Mouse (Mus musculus) megakaryocyte, embryonic 14.5 days (primary cell): ENCODE results near the gene Snap23. TPM values are rescaled to one million over a fixed set of nuclear protein-coding genes. Genes with fewer than 3 reads are reported as not detected.

ENCODE experiments used
- H3K27me3 ChIP-seq: replicated peaks from 2 replicates; pipeline ENCODE3; 2012; ENCODE audit warnings: inconsistent platforms
- H3K36me3 ChIP-seq: replicated peaks from 2 replicates; pipeline ENCODE3; 2012; ENCODE audit warnings: low read length, inconsistent platforms, mixed read lengths
- H3K4me1 ChIP-seq: 2 replicates; pipeline ENCODE4 v1.6.1; 2012; ENCODE audit warnings: inconsistent platforms
- H3K4me3 ChIP-seq: replicated peaks from 2 replicates; pipeline ENCODE3; 2012; ENCODE audit warnings: moderate library complexity, mild to moderate bottlenecking, inconsistent platforms
- H3K9me3 ChIP-seq: 2 replicates; pipeline ENCODE4 v1.6.1; 2012; ENCODE audit warnings: inconsistent platforms
- FLI1 ChIP-seq: IDR thresholded peaks from 2 replicates; pipeline ENCODE4 v1.6.1; 2012; ENCODE audit warnings: low read length, inconsistent platforms, mixed read lengths
- GATA1 ChIP-seq: IDR thresholded peaks from 3 replicates; pipeline ENCODE4 v1.6.1; 2012; ENCODE audit warnings: mixed read lengths, low read length, inconsistent platforms, borderline replicate concordance
- polyA plus RNA-seq: library from polyadenylated mRNA; stranded (reverse); fragments of >175 nt; gene quantifications from 2 replicates; pipeline ENCODE4 v1.2.3, GENCODE M21; 2012; ENCODE audit warnings: low replicate concordance; ENCODE audit not compliant: insufficient read depth

Gene Snap23
- polyA plus RNA-seq, 1 experiment, result 18.1 TPM

GRCm38 (mm10) chr2:120619538-120619937 lies 52.1 kb downstream of the Snap23 start:
- TF ChIP-seq FLI1, result no peak
- TF ChIP-seq GATA1, result no peak
- peaks cover 58% of the 10 kb centered on the region for H3K36me3 ChIP-seq

GRCm38 (mm10) chr2:120622920-120623319 lies 55.4 kb downstream of the Snap23 start:
- H3K36me3 ChIP-seq, result peaks cover 28% of the 10 kb centered on the region
- no peak overlapping the region for H3K4me3 ChIP-seq
- no peaks in the 10 kb centered on the region for H3K9me3 ChIP-seq
- TF ChIP-seq FLI1 (no peak), GATA1 (no peak)
- H3K4me1 ChIP-seq, result peaks cover 24% of the 10 kb centered on the region
- no peaks in the 10 kb centered on the region for H3K27me3 ChIP-seq

More at GRCm38 (mm10) chr2:120619538-120619937, 52.1 kb downstream of the Snap23 start:
- no peaks in the 10 kb centered on the region for H3K27me3 ChIP-seq
- no peaks in the 10 kb centered on the region for H3K9me3 ChIP-seq
- no peak overlapping the region for H3K4me3 ChIP-seq
- H3K4me1 ChIP-seq, result peaks cover 9% of the 10 kb centered on the region; the same call in 1 of the 2 replicates

- TF ChIP-seq GATA1, result no peak
- TF ChIP-seq FLI1, result no peak
- Histone ChIP-seq H3K36me3 (no peaks in the 10 kb centered on the region), H3K9me3 (no peaks in the 10 kb centered on the region), H3K4me3 (peak overlapping the region; percentile 92), H3K4me1 (peaks cover 58% of the 10 kb centered on the region), H3K27me3 (peaks cover 14% of the 10 kb centered on the region)
Observed at GRCm38 (mm10) chr2:120628076-120628865, 60.8 kb downstream of the Snap23 start.

DNA sequence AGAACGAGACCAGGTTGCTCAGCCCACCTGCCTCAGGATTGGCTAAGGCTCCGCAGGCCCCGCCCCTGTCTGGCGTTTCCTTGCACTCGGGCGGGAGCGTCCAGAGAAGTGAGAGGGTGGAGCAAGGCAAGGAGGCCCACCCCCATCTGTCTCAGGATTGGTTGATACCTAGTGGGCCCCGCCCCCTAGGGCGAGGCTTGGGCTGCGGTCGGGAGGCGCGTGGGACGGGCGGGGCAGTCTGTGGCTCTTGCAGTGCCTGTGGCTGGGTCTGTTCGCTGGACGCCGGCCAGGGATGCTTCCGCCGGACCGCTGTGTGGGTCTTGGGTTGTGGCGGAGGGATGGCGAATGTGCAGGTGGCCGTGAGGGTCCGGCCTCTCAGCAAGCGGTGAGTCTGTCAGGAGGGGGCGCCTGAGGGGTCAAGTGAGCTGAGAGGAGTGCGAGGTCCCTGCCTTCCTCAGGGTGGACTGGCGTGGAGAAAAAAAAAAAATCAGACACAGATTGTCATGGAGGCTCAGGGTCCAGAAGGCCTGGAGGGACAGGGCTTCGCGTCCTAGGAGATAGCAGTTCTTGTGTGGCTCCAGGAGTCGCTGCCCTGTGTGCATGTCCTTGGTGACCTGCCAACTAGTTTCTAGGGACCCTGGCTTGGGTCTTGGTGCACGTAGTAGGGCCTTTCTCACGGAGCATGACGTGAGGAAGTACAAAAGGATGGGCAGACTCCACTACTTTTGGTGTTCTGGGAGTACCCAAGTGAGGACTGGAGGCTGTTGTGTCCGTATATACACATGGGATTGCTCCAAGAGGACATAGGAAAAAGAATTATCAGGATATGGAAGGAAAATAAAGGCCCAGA lies 61.6 kb downstream of the Snap23 start, which contains the start of gene Stard9:
Stard9 (plus strand) TSS at position 236 of the 850 bp plus-strand sequence.
- no peaks in the 10 kb centered on the region for H3K36me3 ChIP-seq
- H3K9me3 ChIP-seq, result no peaks in the 10 kb centered on the region
- TF ChIP-seq GATA1, result no peak
- no peak for TF ChIP-seq FLI1
- peak within 1 kb of the TSS; percentile 92 for H3K4me3 ChIP-seq
- H3K27me3 ChIP-seq, result peaks cover 14% of the 10 kb centered on the region
- H3K4me1 ChIP-seq, result peaks cover 58% of the 10 kb centered on the region

DNA sequence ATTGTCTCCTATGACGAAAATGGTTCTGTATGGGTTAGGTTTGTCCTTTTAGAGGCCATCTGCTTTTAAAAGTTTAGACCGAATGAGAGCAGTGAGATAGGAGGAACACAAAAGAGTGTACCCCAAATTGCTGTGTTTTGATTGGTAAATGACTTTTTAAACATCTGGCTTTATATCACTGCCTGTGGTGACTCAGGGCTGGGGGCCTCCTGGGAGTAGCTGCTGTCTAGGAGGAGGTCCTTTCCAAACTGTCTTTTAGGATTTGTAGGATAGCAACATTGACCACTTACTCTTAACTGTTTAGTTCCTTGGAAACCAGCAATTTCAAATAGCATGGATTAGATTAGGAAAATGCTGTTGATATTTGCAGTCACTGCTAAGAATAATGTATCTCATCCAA lies 62.8 kb downstream of the Snap23 start:
- TF ChIP-seq FLI1 (no peak), GATA1 (no peak)
- Histone ChIP-seq H3K4me1 (peaks cover 58% of the 10 kb centered on the region), H3K27me3 (peaks cover 18% of the 10 kb centered on the region), H3K36me3 (no peaks in the 10 kb centered on the region), H3K9me3 (no peaks in the 10 kb centered on the region), H3K4me3 (no peak overlapping the region)

DNA sequence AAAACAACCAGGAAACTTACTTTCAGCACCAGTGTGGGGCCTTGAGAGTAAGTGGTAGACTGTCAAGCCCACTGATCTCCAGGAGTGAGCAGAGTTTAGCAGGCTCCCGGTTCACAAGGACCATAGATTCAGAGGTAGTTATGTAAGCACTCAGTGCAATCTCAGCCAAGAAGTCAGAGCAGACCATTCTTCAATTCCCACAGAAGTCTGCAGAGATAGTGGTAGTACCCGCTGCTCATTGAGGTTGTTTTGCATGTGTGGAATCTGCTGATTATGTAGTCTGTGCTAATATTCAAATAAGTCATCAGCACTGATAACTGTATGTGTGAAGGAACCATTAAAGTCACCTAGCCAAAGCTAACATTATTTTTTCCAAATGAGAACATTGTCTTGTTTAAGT lies 63.2 kb downstream of the Snap23 start:
- Histone ChIP-seq H3K27me3 (peaks cover 18% of the 10 kb centered on the region), H3K9me3 (no peaks in the 10 kb centered on the region), H3K4me3 (no peak overlapping the region), H3K36me3 (no peaks in the 10 kb centered on the region), H3K4me1 (peaks cover 56% of the 10 kb centered on the region)
- no peak for TF ChIP-seq FLI1
- no peak for TF ChIP-seq GATA1

GRCm38 (mm10) chr2:120631521-120631920 lies 64.0 kb downstream of the Snap23 start:
- Histone ChIP-seq H3K36me3 (no peaks in the 10 kb centered on the region), H3K9me3 (no peaks in the 10 kb centered on the region), H3K4me3 (no peak overlapping the region), H3K4me1 (peaks cover 47% of the 10 kb centered on the region), H3K27me3 (peaks cover 18% of the 10 kb centered on the region)
- no peak; the same call in 2 of the 3 replicates for TF ChIP-seq GATA1
- TF ChIP-seq FLI1, result no peak

- no peaks in the 10 kb centered on the region for H3K9me3 ChIP-seq
- H3K4me3 ChIP-seq, result peak overlapping the region; percentile 68
- TF ChIP-seq FLI1 (no peak), GATA1 (no peak)
- no peaks in the 10 kb centered on the region for H3K36me3 ChIP-seq
- H3K27me3 ChIP-seq, result peaks cover 18% of the 10 kb centered on the region
- peaks cover 46% of the 10 kb centered on the region for H3K4me1 ChIP-seq
Observed at GRCm38 (mm10) chr2:120631957-120632356, 64.5 kb downstream of the Snap23 start.

- H3K4me3 ChIP-seq, result no peak overlapping the region
- no peaks in the 10 kb centered on the region for H3K36me3 ChIP-seq
- TF ChIP-seq GATA1, result no peak
- no peak for TF ChIP-seq FLI1
Observed at GRCm38 (mm10) chr2:120640835-120641234, 73.4 kb downstream of the Snap23 start.

GRCm38 (mm10) chr2:120643836-120644235 lies 76.4 kb downstream of the Snap23 start:
- Histone ChIP-seq H3K4me1 (peaks cover 6% of the 10 kb centered on the region; the same call in 1 of the 2 replicates), H3K4me3 (no peak overlapping the region), H3K36me3 (no peaks in the 10 kb centered on the region), H3K27me3 (peaks cover 5% of the 10 kb centered on the region), H3K9me3 (no peaks in the 10 kb centered on the region)
- TF ChIP-seq GATA1, result no peak
- TF ChIP-seq FLI1, result no peak

More at GRCm38 (mm10) chr2:120640835-120641234, 73.4 kb downstream of the Snap23 start:
- Histone ChIP-seq H3K27me3 (peaks cover 5% of the 10 kb centered on the region), H3K9me3 (no peaks in the 10 kb centered on the region), H3K4me1 (no peaks in the 10 kb centered on the region)
